Mouse (Mus musculus) effector memory CD4-positive, alpha-beta T cell, adult 7 months (primary cell): ENCODE measurements around the gene Hist1h3g. TPM values are rescaled to one million over a fixed set of nuclear protein-coding genes. Genes with fewer than 3 reads are reported as not detected.

ENCODE experiments used
- polyA plus RNA-seq: library from polyadenylated mRNA; unstranded; fragments of 100-300 nt; shearing (Covaris generic); gene quantifications from one replicate; pipeline ENCODE4 v1.2.1, GENCODE M21; 2017

Hist1h3g gene
- polyA plus RNA-seq = not detected

DNA sequence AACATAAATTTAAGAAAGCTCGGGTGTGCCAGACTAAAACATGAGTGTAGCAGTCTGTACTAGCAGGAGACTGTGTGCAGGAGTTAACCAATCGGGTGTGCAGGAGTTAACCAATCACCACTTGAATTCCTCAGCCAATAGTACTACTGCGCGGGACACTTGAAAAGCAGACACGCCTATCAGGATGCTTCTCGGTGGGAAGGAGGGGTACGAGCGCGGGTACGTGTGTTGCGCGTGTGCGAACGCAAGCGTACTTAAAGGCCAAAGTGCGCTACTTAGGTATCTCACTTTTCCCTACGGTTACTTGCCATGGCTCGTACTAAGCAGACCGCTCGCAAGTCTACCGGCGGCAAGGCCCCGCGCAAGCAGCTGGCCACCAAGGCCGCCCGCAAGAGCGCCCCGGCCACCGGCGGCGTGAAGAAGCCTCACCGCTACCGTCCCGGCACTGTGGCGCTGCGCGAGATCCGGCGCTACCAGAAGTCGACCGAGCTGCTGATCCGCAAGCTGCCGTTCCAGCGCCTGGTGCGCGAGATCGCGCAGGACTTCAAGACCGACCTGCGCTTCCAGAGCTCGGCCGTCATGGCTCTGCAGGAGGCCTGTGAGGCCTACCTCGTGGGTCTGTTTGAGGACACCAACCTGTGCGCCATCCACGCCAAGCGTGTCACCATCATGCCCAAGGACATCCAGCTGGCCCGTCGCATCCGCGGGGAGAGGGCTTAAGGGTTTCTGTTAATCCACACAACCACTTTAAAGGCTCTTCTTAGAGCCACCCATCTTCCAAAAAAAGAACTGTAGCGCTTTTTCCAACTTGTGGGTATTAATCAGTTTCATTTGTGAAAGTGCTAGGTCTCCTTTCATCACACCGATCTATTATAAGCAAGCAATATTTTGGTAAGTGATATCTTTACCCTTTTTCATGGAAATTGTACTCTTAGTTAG, at the start of gene Hist1h3g:
Hist1h3g (plus strand) TSS at position 286 of the 939 bp plus-strand sequence.

DNA sequence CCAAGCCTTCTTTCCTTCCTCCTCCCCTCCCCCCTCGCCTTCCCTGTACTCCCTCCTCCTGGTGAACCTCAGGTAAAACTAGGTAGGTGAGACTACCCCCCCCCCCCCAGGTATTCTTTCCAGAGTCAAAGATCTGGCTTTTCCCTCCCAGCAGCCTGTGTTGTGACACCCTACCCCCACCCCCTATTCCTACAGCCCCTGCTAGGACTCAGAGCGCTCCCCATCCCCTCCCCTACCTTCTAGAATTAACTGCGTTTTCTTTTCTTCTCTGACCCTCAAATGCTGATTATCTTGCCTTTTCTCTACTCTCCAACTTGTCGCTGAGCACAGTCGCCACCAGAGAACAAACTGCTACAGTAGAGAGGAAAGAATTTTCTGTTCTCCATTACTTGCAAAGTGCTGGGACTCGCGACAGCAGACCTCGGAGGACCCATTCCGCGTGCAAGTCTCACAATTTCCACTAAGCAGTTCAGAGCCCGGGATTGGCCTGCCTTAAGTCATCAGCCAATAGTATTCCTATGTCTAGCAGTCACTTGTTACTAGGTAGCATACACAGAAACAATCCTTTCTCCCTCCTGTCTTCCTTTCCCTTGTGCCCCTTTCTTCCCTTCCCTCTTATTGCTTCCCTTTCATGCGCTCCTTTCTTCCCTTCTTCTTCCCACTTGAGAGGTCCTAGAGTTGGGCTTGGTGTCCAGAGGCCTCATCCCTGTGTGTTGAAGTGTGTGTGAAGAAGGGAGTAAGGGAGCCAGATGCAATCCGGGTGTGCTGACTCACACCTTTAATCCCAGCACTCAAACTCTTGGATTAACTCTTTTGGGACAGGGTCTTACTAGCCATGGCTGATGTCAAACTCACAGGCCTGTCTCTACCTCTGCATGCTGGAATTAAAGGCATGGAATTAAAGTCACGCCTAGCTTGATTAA, 46.6 kb upstream of the Hist1h3g start, which contains the start of gene Btn2a2:
Btn2a2 (minus strand) TSS at position 458 of the 923 bp plus-strand sequence.

DNA sequence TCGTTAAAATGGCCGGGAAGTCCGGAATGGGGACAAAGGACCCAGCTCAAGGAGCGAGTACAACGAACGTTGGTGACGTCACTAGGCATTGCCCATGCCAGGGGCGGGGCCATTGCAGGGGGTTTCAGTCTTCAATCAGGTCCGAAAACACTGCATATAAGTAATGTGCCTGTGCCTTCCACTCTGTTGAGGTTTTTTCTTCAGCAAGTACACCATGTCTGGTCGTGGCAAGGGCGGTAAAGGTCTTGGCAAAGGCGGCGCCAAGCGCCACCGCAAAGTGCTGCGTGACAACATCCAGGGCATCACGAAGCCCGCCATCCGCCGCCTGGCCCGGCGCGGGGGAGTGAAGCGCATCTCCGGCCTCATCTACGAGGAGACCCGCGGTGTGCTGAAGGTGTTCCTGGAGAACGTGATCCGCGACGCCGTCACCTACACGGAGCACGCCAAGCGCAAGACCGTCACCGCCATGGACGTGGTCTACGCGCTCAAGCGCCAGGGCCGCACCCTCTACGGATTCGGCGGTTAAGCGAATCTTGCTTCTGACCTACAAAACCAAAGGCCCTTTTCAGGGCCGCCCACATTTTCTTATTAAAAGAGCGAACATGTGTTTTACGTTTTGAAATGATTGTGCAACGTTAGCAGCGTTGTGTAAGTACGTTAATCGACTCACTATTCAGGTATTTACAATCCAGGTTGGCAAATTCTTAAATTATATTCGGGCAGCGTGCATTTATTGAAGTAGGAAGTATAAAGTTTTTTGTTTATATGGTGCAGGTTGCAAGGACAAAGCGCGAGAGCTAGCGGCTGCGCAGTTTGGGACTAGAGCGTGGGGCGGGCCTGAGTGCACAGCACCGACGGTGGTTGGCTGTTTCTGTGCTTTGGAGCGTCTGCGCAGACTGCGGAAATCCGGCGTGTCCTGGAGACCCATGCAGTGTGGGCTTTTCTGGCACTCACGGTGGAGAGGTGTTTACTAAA, 4.0 kb upstream of the Hist1h3g start, which contains the start of gene Hist1h4h:
Hist1h4h (plus strand) TSS at position 150 of the 975 bp plus-strand sequence.

DNA sequence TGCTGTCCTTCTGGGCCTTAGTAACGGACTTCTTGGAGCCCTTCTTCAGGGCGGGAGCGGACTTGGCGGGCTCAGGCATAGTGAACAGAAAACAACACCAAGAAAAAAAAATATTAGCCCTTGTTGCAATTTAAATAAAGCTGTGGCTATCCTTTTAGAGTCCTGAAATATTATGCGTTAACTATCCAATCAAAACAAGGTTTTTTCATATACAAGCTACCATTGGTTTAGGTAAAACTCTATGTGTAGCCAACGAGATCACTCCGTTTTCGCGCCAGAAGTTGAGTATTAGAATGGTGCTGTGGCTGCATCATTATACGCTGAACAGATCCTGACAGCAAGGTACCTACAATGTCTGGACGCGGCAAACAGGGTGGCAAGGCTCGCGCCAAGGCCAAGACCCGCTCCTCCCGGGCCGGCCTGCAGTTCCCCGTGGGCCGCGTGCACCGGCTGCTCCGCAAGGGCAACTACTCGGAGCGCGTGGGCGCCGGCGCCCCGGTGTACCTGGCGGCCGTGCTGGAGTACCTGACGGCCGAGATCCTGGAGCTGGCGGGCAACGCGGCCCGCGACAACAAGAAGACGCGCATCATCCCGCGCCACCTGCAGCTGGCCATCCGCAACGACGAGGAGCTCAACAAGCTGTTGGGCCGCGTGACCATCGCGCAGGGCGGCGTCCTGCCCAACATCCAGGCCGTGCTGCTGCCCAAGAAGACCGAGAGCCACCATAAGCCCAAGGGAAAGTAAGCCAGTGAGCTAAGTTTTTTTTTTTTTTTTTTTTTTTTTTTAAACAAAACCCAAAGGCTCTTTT, 1.5 kb upstream of the Hist1h3g start, which contains the start of gene Hist1h2af:
Hist1h2af (plus strand) TSS at position 347 of the 808 bp plus-strand sequence.

GRCm38 (mm10) chr13:23542999-23543607, 7.9 kb downstream of the Hist1h3g start, which contains the start of gene Hist1h2bh:
Gene Hist1h2bh, minus strand, starts transcription at chr13:23543392.

DNA sequence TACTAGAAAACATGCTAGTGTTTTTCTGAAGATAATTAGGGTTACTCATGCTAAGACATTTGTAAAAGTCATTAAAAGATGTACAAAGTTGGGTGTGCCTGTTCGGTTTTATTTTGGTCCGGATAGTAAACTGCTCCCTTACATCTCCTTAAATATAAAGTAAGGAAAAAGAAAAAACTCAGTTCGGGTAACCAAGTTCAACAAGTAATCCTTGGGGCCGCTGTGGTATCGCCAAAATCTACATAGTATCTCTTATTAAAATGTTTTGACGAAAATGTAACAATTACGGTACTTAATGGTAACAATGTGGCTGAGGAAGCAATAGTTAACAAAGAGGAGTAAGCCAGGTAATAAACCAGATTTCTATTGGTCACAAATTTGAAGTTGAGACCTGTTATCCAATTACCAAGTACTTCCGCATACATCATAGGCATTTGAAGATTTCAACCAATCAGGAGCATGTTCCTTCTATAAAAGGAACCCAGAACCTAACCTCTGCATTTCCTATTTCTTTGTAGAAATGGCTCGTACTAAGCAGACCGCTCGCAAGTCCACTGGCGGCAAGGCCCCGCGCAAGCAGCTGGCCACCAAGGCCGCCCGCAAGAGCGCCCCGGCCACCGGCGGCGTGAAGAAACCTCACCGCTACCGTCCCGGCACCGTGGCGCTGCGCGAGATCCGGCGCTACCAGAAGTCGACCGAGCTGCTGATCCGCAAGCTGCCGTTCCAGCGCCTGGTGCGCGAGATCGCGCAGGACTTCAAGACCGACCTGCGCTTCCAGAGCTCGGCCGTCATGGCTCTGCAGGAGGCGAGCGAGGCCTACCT, 9.0 kb downstream of the Hist1h3g start, which contains the start of gene Hist1h3f:
Hist1h3f (plus strand) TSS at position 88 of the 822 bp plus-strand sequence.

GRCm38 (mm10) chr13:23551146-23551834, 16.1 kb downstream of the Hist1h3g start, which contains the start of gene Hist1h4f:
Gene Hist1h4f, minus strand, starts transcription at chr13:23551648.

DNA sequence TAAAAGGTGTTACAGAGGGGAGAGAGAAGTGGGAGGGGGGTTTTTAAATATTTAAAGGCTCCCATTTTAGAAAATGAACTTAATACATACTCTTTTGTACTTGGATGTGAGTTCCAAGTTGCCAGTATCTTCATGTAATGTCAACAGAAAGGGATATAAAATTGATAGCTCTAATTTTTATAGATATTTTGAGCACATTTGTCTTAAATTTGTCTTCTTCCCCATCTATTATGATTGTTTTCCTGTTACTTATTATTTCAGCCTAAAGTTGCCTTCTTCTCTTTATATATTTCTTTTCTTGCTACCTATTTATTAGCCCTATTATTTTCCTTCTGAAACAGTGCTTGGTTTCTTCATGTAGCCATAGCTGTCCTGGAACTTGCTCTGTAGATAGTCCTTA, 17.7 kb downstream of the Hist1h3g start, which contains the start of gene Hist1h1d:
Hist1h1d (plus strand) TSS at position 301 of the 400 bp plus-strand sequence.

GRCm38 (mm10) chr13:23561883-23562659, 26.8 kb downstream of the Hist1h3g start, which contains the start of gene Hist1h3e:
Gene Hist1h3e, minus strand, starts transcription at chr13:23562369.

DNA sequence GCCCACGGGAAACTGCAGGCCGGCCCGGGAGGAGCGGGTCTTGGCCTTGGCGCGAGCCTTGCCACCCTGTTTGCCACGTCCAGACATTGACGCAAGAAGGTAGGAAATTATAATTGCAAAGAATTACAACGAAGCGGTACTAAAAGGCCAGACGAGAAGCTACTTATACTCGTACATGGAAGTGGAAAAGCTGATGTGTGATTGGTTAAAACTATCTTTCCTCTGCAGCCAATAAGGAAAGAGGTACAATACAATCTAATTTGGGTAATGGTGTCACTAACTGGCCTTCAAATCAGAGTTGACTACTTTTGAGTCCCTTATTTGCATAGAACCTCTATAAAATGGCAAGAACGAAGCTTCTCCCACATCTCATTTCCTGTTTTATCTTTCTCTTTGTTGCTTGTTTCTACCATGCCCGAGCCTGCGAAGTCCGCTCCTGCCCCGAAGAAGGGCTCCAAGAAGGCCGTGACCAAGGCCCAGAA, 35.8 kb downstream of the Hist1h3g start, which contains the start of the genes Hist1h2ae and Hist1h2bg:
Hist1h2ae (minus strand) TSS at position 199 of the 482 bp plus-strand sequence.
Hist1h2bg (plus strand) TSS at position 375 of the 482 bp plus-strand sequence.

GRCm38 (mm10) chr13:23573898-23574524, 38.8 kb downstream of the Hist1h3g start, which contains the start of the genes Hist1h2bf and Hist1h2ad:
Gene Hist1h2bf, minus strand, starts transcription at chr13:23574196.
Gene Hist1h2ad, plus strand, starts transcription at chr13:23574381.

GRCm38 (mm10) chr13:23575271-23575851, 40.1 kb downstream of the Hist1h3g start, which contains the start of gene Hist1h3d:
Gene Hist1h3d, plus strand, starts transcription at chr13:23575763.

GRCm38 (mm10) chr13:23581408-23582218, 46.4 kb downstream of the Hist1h3g start, which contains the start of gene Hist1h4d:
Gene Hist1h4d, plus strand, starts transcription at chr13:23581598.

